Mouse (Mus musculus) gastrocnemius, adult 2 months (tissue): ENCODE measurements around the gene Adtrp. TPM values are rescaled to one million over a fixed set of nuclear protein-coding genes. Genes with fewer than 3 reads are reported as not detected.

Source experiments
- DNase-seq: peaks from one replicate; pipeline ENCODE4 v3.0.0; 2022
- H3K27ac ChIP-seq: fragments of 200-600 bp; 2 replicates; pipeline ENCODE4 v1.8.1; 2022; ENCODE audit warnings: mild to moderate bottlenecking
- H3K4me3 ChIP-seq: fragments of 200-600 bp; 2 replicates; pipeline ENCODE4 v1.8.1; 2022; ENCODE audit warnings: mild to moderate bottlenecking, moderate library complexity
- CTCF ChIP-seq: fragments of 200-600 bp; IDR thresholded peaks from 2 replicates; pipeline ENCODE4 v1.8.1; 2022; ENCODE audit warnings: antibody characterized with exemption, mild to moderate bottlenecking, moderate library complexity
- intact Hi-C: fragments of 180-260 bp; cut with DNase I; formaldehyde crosslinking; loops from one replicate; pipeline ENCODE4 v1.15.1; 2025
- long read RNA-seq, 2 experiments: library from polyadenylated mRNA; stranded (forward); transcript quantifications; one replicate each; pipeline ENCODE4 v2.0.0; 2021
- total RNA-seq, 2 experiments: library from RNA; stranded (reverse); gene quantifications; 2 replicates each; pipeline ENCODE4 v1.2.3; 2021

The Adtrp gene
- total RNA-seq = not detected
- long read RNA-seq, experiment 1 = 0 reads
- long read RNA-seq, experiment 2 = 0 reads

- intact Hi-C loops = no loop called here
- peak; percentile 18 for DNase-seq
- TF ChIP-seq CTCF = no peak
- Histone ChIP-seq H3K27ac (no peak within 1 kb of the TSS), H3K4me3 (no peak within 1 kb of the TSS)
Measured at GRCm38 (mm10) chr13:41847516-41848126, at the start of gene Adtrp. TSS of gene Adtrp (minus strand) at chr13:41847684.

DNA sequence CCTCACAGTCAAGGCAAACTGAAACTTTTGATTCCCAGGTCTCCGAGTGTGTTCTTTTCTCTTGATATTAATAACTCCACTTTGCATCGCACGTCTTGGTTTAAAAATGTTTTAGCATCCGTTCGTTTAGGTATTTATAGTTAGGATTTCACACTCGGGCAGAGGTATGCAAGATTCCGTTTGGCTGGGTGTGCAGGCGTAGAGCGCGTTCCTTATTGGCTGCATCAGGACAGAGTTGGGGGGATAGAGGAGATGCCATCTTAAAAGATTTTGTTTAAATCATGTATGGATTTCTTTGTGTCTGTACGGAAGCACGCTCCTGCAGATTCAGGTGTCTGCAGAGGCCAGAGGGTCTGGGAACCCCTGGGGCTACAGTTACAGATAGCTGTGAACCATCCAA lies 44.5 kb upstream of the Adtrp start:
- no peak for DNase-seq
- no peak overlapping the region for H3K27ac ChIP-seq
- intact Hi-C loops = no loop called here
- H3K4me3 ChIP-seq = no peak overlapping the region
- no peak for TF ChIP-seq CTCF

GRCm38 (mm10) chr13:41890618-41891017 lies 43.1 kb upstream of the Adtrp start:
- intact Hi-C loops = no loop called here
- DNase-seq = no peak
- Histone ChIP-seq H3K27ac (no peak overlapping the region), H3K4me3 (no peak overlapping the region)
- no peak for TF ChIP-seq CTCF

- intact Hi-C loops = no loop called here
- H3K4me3 ChIP-seq = no peak overlapping the region
- no peak for TF ChIP-seq CTCF
- no peak overlapping the region for H3K27ac ChIP-seq
- DNase-seq = no peak
Measured at GRCm38 (mm10) chr13:41890111-41890600, 42.7 kb upstream of the Adtrp start.

- DNase-seq = no peak
- H3K4me3 ChIP-seq = no peak overlapping the region
- no peak overlapping the region for H3K27ac ChIP-seq
- TF ChIP-seq CTCF = no peak
- intact Hi-C loops = no loop called here
Measured at GRCm38 (mm10) chr13:41888644-41889043, 41.2 kb upstream of the Adtrp start.

DNA sequence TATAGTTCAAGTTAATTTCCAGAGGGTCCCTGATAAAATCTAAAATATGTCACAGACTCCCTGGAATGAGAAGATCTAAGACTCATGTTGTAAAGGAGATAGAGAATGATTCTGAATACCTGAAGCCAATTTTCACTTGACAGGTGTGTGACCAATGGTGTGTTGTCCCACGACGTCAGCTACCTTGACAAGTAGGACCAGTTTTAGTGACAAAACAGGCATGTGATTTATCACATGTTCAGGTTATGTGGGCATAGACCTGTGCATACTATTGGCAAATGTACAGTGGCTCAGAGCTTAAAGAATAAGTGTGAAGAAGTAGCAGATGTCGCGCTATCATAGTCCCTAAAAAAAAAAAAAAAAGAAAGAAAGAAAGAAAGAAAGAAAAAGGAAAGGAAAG lies 38.6 kb upstream of the Adtrp start:
- no peak overlapping the region for H3K27ac ChIP-seq
- no peak for DNase-seq
- intact Hi-C loops = no loop called here
- no peak for TF ChIP-seq CTCF
- H3K4me3 ChIP-seq = no peak overlapping the region

DNA sequence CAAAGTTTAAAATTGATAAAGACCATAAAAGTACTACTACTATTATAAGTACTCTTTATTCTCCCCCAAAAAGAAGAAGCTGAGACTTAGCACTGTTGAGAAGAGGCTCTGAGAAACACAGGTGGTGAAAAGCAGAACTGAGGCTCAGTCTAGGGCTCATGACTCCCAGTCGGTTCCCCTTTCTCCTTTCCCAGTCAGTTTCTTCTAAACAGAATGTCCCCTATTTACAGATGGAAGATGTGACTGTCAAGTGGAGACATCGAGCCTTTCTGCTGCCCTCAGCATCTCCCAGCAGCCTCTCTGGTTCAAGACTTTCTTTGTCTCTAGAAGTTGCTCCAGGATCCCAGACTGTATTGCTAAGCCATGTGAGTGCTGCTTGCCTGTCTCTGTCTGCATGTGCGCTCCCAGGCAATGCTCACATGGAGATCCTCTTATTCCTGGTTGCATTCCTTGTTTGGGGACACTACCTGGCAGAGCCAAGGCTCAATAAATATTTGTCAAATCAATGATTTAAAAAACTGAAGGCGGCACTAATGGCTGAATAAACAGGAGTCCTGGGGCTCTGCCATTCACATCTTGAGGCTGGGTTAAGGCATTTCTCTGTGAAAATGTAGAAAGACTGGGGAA lies 36.3 kb upstream of the Adtrp start:
- no peak for DNase-seq
- no peak for TF ChIP-seq CTCF
- intact Hi-C loops = no loop called here
- Histone ChIP-seq H3K4me3 (no peak overlapping the region), H3K27ac (no peak overlapping the region)

GRCm38 (mm10) chr13:41881201-41881600 lies 33.7 kb upstream of the Adtrp start:
- Histone ChIP-seq H3K27ac (no peak overlapping the region), H3K4me3 (no peak overlapping the region)
- DNase-seq = no peak
- no peak for TF ChIP-seq CTCF
- intact Hi-C loops = no loop called here

- intact Hi-C loops = no loop called here
- Histone ChIP-seq H3K27ac (no peak overlapping the region), H3K4me3 (no peak overlapping the region)
- no peak for DNase-seq
- TF ChIP-seq CTCF = no peak
Measured at GRCm38 (mm10) chr13:41880525-41880924, 33.0 kb upstream of the Adtrp start.

DNA sequence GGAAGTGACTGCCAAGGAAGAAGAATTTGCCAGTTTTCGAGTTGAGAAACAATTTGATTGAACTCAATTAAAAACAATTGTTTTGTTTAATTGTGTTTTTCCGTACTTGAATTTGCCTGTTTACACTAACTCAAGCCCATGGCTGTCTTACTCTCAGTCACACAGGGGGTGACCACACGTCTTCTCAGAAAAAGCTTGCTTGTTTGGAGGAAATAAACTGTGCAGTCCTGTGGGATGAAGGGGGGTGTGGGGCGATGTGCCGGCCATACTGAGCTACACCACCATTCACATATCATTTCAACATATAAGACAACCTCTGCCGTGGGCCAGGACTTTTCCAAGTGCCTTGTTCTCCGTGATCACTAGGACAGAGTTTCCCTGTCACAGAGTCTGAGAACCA lies 25.2 kb upstream of the Adtrp start:
- intact Hi-C loops = no loop called here
- H3K27ac ChIP-seq = peak overlapping the region; percentile 38; the same call in 1 of the 2 replicates
- TF ChIP-seq CTCF = no peak

DNA sequence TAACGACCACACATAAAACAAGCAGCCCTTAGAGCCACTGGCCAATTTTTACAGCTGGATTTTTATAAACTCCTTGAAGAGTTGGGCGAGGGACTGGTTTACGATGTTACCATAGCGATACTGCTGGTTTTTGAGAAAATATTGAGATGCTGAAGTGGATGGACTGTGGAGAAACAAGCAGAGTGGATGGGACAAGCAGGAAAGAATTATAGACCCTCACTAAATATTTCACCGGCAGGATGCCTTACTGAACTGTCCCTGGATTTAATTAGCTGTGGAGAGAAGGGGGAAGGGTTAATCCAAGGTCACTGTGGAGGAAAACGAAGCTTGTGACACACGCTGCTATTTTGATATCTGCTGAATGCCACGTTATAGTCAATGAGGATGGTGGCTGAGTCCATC lies 24.7 kb upstream of the Adtrp start:
- peak overlapping the region; percentile 11 for H3K4me3 ChIP-seq
- H3K27ac ChIP-seq = peak overlapping the region; percentile 38
- TF ChIP-seq CTCF = no peak
- DNase-seq = no peak
- intact Hi-C loops = no loop called here

More for the DNA sequence above, 25.2 kb upstream of the Adtrp start:
- H3K4me3 ChIP-seq = no peak overlapping the region
- no peak for DNase-seq

DNA sequence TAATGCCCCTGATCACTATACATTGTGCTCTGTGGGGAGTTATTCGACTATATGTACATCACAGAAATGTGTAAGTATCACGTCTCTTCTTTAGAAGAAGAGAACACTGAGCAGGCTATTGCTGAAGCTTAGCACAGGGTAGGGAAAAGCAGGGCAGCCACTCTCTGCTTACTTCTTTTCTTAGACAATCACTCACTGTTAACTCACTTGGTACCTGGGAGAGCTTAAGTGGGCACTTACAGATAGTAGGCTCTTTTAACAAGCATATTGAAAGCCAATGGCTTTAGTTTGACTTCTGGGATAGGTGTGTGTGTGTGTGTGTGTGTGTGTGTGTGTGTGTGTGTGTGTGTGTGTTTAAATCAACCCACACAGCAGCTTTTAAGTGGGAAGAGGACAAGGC lies 20.0 kb upstream of the Adtrp start:
- Histone ChIP-seq H3K27ac (no peak overlapping the region), H3K4me3 (no peak overlapping the region)
- intact Hi-C loops = no loop called here
- no peak for TF ChIP-seq CTCF
- DNase-seq = no peak

GRCm38 (mm10) chr13:41865575-41865974 lies 18.1 kb upstream of the Adtrp start:
- TF ChIP-seq CTCF = no peak
- H3K27ac ChIP-seq = peak overlapping the region; percentile 35; the same call in 1 of the 2 replicates
- peak; percentile 38 for DNase-seq
- H3K4me3 ChIP-seq = no peak overlapping the region
- intact Hi-C loops = no loop called here

DNA sequence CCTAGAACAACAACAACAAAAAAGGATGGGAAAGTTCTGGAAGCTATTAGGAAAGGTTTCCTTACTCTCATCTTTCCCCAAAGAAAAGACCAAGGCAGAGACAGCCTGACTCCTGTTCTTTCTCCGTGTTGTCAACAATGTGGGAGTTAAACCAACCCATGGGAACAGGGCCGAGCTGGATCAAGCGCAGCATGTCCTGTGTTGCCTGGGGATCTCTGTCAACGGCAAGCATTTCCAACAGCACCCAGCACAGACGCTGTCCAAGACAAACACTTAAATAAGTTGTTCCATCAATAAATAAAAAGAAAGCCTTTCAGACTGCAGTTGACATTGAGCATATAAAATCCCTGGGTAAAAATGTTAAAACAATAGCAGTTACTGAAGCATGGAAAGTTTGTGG lies 17.6 kb upstream of the Adtrp start:
- intact Hi-C loops = no loop called here
- H3K27ac ChIP-seq = peak overlapping the region; percentile 35; the same call in 1 of the 2 replicates
- no peak overlapping the region for H3K4me3 ChIP-seq
- TF ChIP-seq CTCF = no peak
- peak; percentile 60 for DNase-seq
